Mouse (Mus musculus): ENCODE measurements at regions not wholly inside any gene's neighbourhood (a gene's known extent, or its start where the extent isn't known, plus 50 kb on each side); places are given as distances from the start of the nearest gene placed in this dataset.

DNA sequence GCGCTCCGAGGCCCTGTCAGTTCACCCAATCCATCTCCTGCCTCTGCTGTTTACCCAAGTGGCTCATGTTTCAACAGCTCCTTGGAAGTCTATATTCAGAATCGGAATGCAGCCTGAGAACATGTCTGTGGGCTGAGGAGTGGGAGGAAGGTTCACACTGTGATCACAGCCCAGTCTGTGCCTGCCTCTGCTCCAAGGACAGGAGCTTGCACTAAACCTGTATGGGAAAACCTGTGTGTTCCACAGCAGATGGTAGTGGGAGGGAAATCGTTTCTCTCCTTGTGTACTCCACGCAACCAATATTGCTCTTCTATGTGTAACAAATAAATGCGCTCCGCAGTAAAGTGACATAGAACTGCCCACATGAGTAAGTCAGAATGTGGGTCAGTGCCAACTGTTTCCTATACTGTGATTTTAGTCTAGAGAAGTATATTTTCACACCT is 514.0 kb upstream of the Epha7 start:
- Histone ChIP-seq H3K4me3 (ENCODE audit: low read length) (no peak overlapping the region), H3K4me1 (ENCODE audit: control insufficient read depth, insufficient read depth, low read length) (peaks cover 10% of the 10 kb centered on the region; the same call in 1 of the 2 replicates), H3K4me2 (ENCODE audit: low read depth, low read length) (no peak overlapping the region), H3K27ac (ENCODE audit: low read length) (no peak overlapping the region), H3K9ac (ENCODE audit: low read length) (no peak overlapping the region), H3K36me3 (ENCODE audit: control insufficient read depth, insufficient read depth) (no peaks in the 10 kb centered on the region), H3K27me3 (ENCODE audit: control insufficient read depth, insufficient read depth, low read length) (no peaks in the 10 kb centered on the region), H3K9me3 (replicated peaks; ENCODE audit: control insufficient read depth, low read length) (no peaks in the 10 kb centered on the region)
- WGBS: 51% methylated on average over 7 of the region's 7 CpGs
- peak; percentile 41; the same call in 1 of the 2 replicates for ATAC-seq (replicated peaks; ENCODE audit: extremely low read depth, insufficient read depth, low FRiP score)

DNA sequence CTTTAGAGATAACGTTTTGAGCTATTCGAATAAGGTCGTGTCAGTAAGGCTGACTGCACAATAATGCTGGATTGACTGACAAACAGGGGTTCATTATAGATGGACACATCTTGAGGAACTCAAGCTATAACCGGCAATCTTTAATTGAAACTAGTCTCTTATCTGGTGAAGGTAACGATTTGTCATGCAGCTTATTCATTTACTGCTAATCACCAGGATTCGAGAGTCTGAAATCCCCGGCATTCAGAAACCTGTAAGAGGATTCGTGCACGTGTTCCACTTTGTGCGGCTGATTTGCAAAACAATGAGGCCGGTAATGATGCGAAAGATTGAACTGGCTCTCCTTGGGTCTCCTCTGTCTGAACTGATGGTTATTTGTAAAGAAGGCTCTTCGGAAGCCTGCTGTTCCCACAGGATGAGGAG is 512.9 kb upstream of the Epha7 start:
- Histone ChIP-seq H3K27me3 (ENCODE audit: control insufficient read depth, insufficient read depth, low read length) (no peaks in the 10 kb centered on the region), H3K9me3 (replicated peaks; ENCODE audit: control insufficient read depth, low read length) (no peaks in the 10 kb centered on the region), H3K9ac (ENCODE audit: low read length) (no peak overlapping the region), H3K27ac (ENCODE audit: low read length) (no peak overlapping the region), H3K36me3 (ENCODE audit: control insufficient read depth, insufficient read depth) (no peaks in the 10 kb centered on the region), H3K4me1 (ENCODE audit: control insufficient read depth, insufficient read depth, low read length) (peaks cover 10% of the 10 kb centered on the region; the same call in 1 of the 2 replicates), H3K4me2 (ENCODE audit: low read depth, low read length) (peak overlapping the region; percentile 50), H3K4me3 (ENCODE audit: low read length) (no peak overlapping the region)
- no peak for ATAC-seq (replicated peaks; ENCODE audit: extremely low read depth, insufficient read depth, low FRiP score)
- 39% methylated on average over 13 of the region's 13 CpGs for WGBS

DNA sequence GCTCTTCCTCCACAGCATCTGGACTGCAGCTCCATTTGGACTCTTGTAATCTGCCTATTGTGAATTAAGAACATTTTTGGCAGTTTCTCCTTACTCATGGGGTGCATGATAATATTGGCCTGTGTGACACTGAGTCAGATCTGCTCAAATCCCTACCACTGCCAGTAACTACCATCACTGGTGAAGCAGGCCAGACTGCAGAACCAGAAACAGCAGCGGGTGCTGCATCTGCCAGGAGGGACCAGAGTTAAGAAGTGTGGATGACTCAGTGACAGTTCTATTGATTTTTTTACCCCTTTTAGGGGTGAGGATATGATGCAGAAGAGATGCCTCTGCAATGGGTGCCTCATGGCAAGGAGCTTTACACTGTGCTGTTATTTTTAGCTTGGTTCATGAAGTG is 511.2 kb upstream of the Epha7 start:
- WGBS: 19% methylated on average over 1 of the region's 1 CpGs

DNA sequence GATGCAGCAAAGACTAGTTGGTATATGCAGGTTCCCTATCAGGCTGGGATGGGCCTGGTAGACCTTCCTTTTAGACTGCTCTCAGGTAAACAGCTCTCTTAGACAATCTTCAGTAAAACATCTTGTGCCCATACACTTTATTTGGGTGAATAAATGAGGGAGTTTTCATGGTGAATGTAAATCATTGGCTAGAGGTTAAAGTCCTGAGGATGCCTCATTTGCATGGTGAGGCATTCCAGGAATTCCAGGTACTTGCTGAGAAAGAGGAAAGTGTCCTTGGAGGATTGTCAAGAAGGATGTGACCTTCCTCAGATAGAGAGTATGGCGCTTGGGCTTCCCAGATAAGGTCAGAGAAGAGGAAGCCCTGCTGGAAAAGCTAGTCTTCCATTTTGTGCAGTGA is 481.9 kb upstream of the Epha7 start:
- no peaks in the 10 kb centered on the region for H3K4me1 ChIP-seq (ENCODE audit: control insufficient read depth, insufficient read depth, low read length)
- H3K27ac ChIP-seq (ENCODE audit: low read length): no peak overlapping the region
- H3K9ac ChIP-seq (ENCODE audit: low read length): no peak overlapping the region
- H3K27me3 ChIP-seq (ENCODE audit: control insufficient read depth, insufficient read depth, low read length): no peaks in the 10 kb centered on the region
- H3K36me3 ChIP-seq (ENCODE audit: control insufficient read depth, insufficient read depth): no peaks in the 10 kb centered on the region
- no peak overlapping the region for H3K4me2 ChIP-seq (ENCODE audit: low read depth, low read length)
- no peaks in the 10 kb centered on the region for H3K9me3 ChIP-seq (replicated peaks; ENCODE audit: control insufficient read depth, low read length)
- 67% methylated on average over 1 of the region's 1 CpGs for WGBS
- no peak overlapping the region for H3K4me3 ChIP-seq (ENCODE audit: low read length)
- no peak for ATAC-seq (replicated peaks; ENCODE audit: extremely low read depth, insufficient read depth, low FRiP score)

More for the DNA sequence above, 511.2 kb upstream of the Epha7 start:
- H3K27me3 ChIP-seq (ENCODE audit: control insufficient read depth, insufficient read depth, low read length): no peaks in the 10 kb centered on the region
- H3K4me3 ChIP-seq (ENCODE audit: low read length): no peak overlapping the region
- H3K4me1 ChIP-seq (ENCODE audit: control insufficient read depth, insufficient read depth, low read length): peaks cover 10% of the 10 kb centered on the region; the same call in 1 of the 2 replicates
- no peak for ATAC-seq (replicated peaks; ENCODE audit: extremely low read depth, insufficient read depth, low FRiP score)
- H3K27ac ChIP-seq (ENCODE audit: low read length): no peak overlapping the region
- no peaks in the 10 kb centered on the region for H3K36me3 ChIP-seq (ENCODE audit: control insufficient read depth, insufficient read depth)
- no peaks in the 10 kb centered on the region for H3K9me3 ChIP-seq (replicated peaks; ENCODE audit: control insufficient read depth, low read length)
- no peak overlapping the region for H3K9ac ChIP-seq (ENCODE audit: low read length)
- H3K4me2 ChIP-seq (ENCODE audit: low read depth, low read length): no peak overlapping the region

DNA sequence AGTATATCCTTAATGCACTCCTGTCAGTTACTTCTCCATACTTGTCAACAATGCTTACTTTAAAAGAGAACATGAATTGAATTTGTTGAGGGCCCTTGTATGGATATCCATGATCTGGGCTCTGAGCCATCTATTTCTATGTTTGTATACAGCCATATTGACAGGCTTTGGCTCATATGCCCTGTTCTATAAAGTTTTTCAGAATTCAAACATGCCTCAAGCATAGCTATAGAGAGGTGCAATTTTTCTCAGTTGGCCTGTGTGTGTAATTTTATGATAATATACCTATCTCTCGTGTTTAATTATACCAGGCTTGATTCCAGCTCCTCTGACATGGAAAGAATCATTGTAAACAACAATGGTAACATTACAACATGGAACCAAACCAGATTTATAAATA is 448.4 kb upstream of the Epha7 start:
- no peak overlapping the region for H3K9ac ChIP-seq (ENCODE audit: low read length)

DNA sequence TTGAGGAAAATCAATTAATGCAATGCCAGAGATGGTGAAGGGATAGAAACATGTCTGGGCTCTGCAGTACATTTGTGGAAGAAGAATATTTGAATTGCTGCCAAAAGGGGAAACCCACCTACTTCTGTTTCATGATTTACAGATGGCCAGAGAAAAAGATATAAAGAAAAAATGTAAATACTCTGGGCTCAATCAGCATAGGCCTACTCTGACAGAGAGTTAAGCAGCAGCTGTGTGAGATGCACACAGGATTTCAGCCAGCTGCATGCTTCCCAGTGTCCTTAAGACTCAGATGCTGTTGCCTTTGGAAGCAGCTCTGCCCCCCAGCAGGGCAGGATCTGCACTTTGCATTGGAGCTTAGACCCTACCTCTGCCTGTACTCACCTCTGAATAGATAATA is 435.8 kb upstream of the Epha7 start:
- Histone ChIP-seq H3K9me3 (replicated peaks; ENCODE audit: control insufficient read depth, low read length) (no peaks in the 10 kb centered on the region), H3K36me3 (ENCODE audit: control insufficient read depth, insufficient read depth) (no peaks in the 10 kb centered on the region), H3K27me3 (ENCODE audit: control insufficient read depth, insufficient read depth, low read length) (no peaks in the 10 kb centered on the region), H3K4me3 (ENCODE audit: low read length) (no peak overlapping the region), H3K4me1 (ENCODE audit: control insufficient read depth, insufficient read depth, low read length) (no peaks in the 10 kb centered on the region), H3K27ac (ENCODE audit: low read length) (no peak overlapping the region), H3K9ac (ENCODE audit: low read length) (no peak overlapping the region), H3K4me2 (ENCODE audit: low read depth, low read length) (no peak overlapping the region)
- no peak for ATAC-seq (replicated peaks; ENCODE audit: extremely low read depth, insufficient read depth, low FRiP score)

More for the DNA sequence above, 448.4 kb upstream of the Epha7 start:
- Histone ChIP-seq H3K27ac (ENCODE audit: low read length) (no peak overlapping the region), H3K27me3 (ENCODE audit: control insufficient read depth, insufficient read depth, low read length) (no peaks in the 10 kb centered on the region), H3K4me1 (ENCODE audit: control insufficient read depth, insufficient read depth, low read length) (no peaks in the 10 kb centered on the region), H3K4me3 (ENCODE audit: low read length) (no peak overlapping the region), H3K36me3 (ENCODE audit: control insufficient read depth, insufficient read depth) (no peaks in the 10 kb centered on the region), H3K4me2 (ENCODE audit: low read depth, low read length) (no peak overlapping the region), H3K9me3 (replicated peaks; ENCODE audit: control insufficient read depth, low read length) (no peaks in the 10 kb centered on the region)
- ATAC-seq (replicated peaks; ENCODE audit: extremely low read depth, insufficient read depth, low FRiP score): no peak
- 50% methylated on average over 1 of the region's 1 CpGs for WGBS

DNA sequence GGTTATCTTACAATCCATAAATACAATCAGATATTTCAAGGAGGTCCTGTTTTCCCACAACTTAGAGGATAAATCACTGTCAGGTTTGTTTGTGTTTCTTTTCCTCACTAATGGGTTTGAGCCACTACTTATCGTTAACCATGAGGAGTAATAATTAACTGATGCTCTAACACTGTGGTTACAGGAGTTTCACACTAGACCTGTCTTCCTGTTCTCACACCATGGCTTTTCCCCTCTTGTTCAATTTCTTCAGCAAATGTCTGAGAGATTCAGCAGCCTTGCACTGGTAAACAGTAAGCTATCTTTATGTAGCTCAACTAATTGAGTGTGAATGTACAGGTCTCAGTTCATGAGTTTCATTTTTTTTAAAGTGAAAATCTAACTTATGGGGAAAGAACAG is 434.3 kb upstream of the Epha7 start:
- Histone ChIP-seq H3K9ac (ENCODE audit: low read length) (no peak overlapping the region), H3K36me3 (ENCODE audit: control insufficient read depth, insufficient read depth) (no peaks in the 10 kb centered on the region), H3K9me3 (replicated peaks; ENCODE audit: control insufficient read depth, low read length) (no peaks in the 10 kb centered on the region), H3K4me2 (ENCODE audit: low read depth, low read length) (no peak overlapping the region), H3K4me3 (ENCODE audit: low read length) (no peak overlapping the region), H3K4me1 (ENCODE audit: control insufficient read depth, insufficient read depth, low read length) (no peaks in the 10 kb centered on the region), H3K27me3 (ENCODE audit: control insufficient read depth, insufficient read depth, low read length) (no peaks in the 10 kb centered on the region), H3K27ac (ENCODE audit: low read length) (no peak overlapping the region)
- no peak for ATAC-seq (replicated peaks; ENCODE audit: extremely low read depth, insufficient read depth, low FRiP score)
- 53% methylated on average over 1 of the region's 1 CpGs for WGBS

DNA sequence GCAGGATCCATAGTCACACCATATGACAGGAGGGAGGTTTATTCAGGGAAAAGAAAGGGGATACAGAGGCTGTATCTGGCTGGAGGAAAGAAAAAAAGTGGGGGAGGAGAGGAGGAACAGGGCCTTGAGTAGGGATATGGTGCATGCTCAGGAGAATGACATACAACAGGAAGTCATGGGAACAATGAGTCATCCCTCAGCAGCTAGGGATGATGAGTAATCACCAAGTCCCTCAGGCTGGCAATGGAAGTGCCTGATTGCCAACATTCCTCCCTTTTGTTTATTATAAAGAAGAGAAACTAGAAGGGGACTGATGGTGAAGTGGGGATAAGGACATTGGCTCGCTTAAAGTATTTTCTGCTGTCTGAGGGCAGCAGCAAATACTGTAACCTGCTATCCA is 388.6 kb upstream of the Epha7 start:
- 32% methylated on average over 1 of the region's 1 CpGs for WGBS
- Histone ChIP-seq H3K9me3 (replicated peaks; ENCODE audit: control insufficient read depth, low read length) (no peaks in the 10 kb centered on the region), H3K4me2 (ENCODE audit: low read depth, low read length) (no peak overlapping the region), H3K27ac (ENCODE audit: low read length) (no peak overlapping the region), H3K9ac (ENCODE audit: low read length) (no peak overlapping the region), H3K27me3 (ENCODE audit: control insufficient read depth, insufficient read depth, low read length) (no peaks in the 10 kb centered on the region), H3K4me3 (ENCODE audit: low read length) (no peak overlapping the region), H3K36me3 (ENCODE audit: control insufficient read depth, insufficient read depth) (no peaks in the 10 kb centered on the region), H3K4me1 (ENCODE audit: control insufficient read depth, insufficient read depth, low read length) (no peaks in the 10 kb centered on the region)
- ATAC-seq (replicated peaks; ENCODE audit: extremely low read depth, insufficient read depth, low FRiP score): no peak

DNA sequence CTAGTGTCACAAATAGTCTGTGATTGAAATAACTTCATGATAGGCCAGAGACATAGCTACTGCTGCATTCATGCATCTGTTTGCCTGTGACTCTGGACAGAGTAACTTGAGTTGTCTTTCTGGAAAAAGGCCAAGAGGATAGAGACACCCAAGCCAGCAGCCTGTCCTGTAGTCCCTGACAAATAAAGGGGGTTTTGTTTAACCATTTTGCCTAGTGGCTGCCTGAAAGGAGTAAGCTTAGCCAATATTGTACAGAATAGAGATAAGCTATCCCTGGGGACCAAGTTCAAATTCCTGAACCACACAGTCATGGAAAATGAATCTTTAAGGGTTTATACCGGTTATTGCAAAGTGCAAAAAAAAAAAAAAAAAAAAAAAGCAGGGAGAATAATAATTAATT is 372.8 kb upstream of the Epha7 start:
- peak; percentile 70 for ATAC-seq (replicated peaks; ENCODE audit: extremely low read depth, insufficient read depth, low FRiP score)
- H3K36me3 ChIP-seq (ENCODE audit: control insufficient read depth, insufficient read depth): no peaks in the 10 kb centered on the region
- no peak overlapping the region for H3K4me3 ChIP-seq (ENCODE audit: low read length)
- no peak overlapping the region for H3K9ac ChIP-seq (ENCODE audit: low read length)
- H3K4me1 ChIP-seq (ENCODE audit: control insufficient read depth, insufficient read depth, low read length): no peaks in the 10 kb centered on the region
- no peak overlapping the region for H3K27ac ChIP-seq (ENCODE audit: low read length)
- no peaks in the 10 kb centered on the region for H3K9me3 ChIP-seq (replicated peaks; ENCODE audit: control insufficient read depth, low read length)
- H3K27me3 ChIP-seq (ENCODE audit: control insufficient read depth, insufficient read depth, low read length): no peaks in the 10 kb centered on the region
- no peak overlapping the region for H3K4me2 ChIP-seq (ENCODE audit: low read depth, low read length)
- 16% methylated on average over 1 of the region's 1 CpGs for WGBS

DNA sequence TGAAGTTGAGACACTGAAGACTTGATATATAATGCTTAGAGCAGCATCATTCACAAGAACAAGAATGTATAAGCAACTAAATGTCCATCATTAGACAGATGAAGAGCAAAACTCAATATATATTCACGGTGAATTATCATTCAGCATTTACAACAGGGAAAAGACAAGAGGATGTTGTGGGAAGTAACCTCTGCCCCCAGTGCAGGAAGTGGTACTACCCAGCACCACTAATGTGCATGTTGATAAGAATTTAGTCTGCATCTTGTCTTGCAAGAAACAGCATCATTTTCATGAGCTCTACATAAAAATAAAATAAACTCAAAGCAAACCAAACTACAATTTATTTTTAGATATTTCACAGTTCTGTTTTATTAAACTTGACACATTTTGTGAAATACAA is 359.8 kb upstream of the Epha7 start:
- Histone ChIP-seq H3K9me3 (replicated peaks; ENCODE audit: control insufficient read depth, low read length) (no peaks in the 10 kb centered on the region), H3K27ac (ENCODE audit: low read length) (no peak overlapping the region), H3K36me3 (ENCODE audit: control insufficient read depth, insufficient read depth) (no peaks in the 10 kb centered on the region), H3K9ac (ENCODE audit: low read length) (no peak overlapping the region), H3K4me3 (ENCODE audit: low read length) (no peak overlapping the region), H3K4me2 (ENCODE audit: low read depth, low read length) (no peak overlapping the region), H3K27me3 (ENCODE audit: control insufficient read depth, insufficient read depth, low read length) (no peaks in the 10 kb centered on the region), H3K4me1 (ENCODE audit: control insufficient read depth, insufficient read depth, low read length) (no peaks in the 10 kb centered on the region)
- 57% methylated on average over 1 of the region's 1 CpGs for WGBS
- no peak for ATAC-seq (replicated peaks; ENCODE audit: extremely low read depth, insufficient read depth, low FRiP score)
